Mouse (Mus musculus): Measurements from ENCODE around the gene Osbpl10. TPM values are rescaled to one million over a fixed set of nuclear protein-coding genes. Genes with fewer than 3 reads are reported as not detected.
A peak's percentile ranks its signal among the peaks of the same experiment; 100 is the strongest.

The Osbpl10 gene
- polyA plus RNA-seq, 1 experiment = 27.5 TPM

DNA sequence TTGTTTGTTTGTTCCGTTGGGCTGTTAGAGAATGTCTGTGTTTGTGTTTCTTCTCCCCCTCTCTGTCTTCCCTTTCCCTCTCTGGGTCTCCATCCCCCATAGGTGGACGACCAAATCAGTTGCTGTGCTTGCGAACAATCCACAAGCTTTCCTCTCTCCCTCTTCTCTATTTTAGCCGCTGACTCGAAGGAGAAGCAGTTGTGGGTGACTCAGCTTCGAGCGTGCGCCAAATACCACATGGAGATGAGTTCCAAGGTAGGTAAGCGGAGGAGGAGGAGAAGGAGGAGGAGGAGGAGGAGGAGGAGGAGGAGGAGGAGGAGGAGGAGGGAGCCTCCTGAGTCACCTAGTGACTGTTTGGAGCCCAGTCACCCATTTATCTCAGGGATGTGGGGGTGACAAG, 88.7 kb downstream of the Osbpl10 start:
- TF ChIP-seq POLR2A (IDR thresholded peaks at IDR 0.05; ENCODE audit: low read depth, low read length) (no peak), CTCF (IDR thresholded peaks at IDR 0.05; ENCODE audit: extremely low read depth, insufficient read length, insufficient replicate concordance, low read depth, low read length) (no peak)
- Histone ChIP-seq H3K27me3 (ENCODE audit: control insufficient read depth, insufficient read depth, low read length) (no peaks in the 10 kb centered on the region), H3K4me1 (ENCODE audit: control insufficient read depth, insufficient read depth, insufficient read length, low read length) (no peaks in the 10 kb centered on the region), H3K27ac (ENCODE audit: insufficient read depth, low read depth, low read length) (no peak overlapping the region), H3K4me3 (ENCODE audit: low read depth, low read length) (no peak overlapping the region), H3K36me3 (ENCODE audit: control insufficient read depth, insufficient read depth, low read length) (peaks cover 9% of the 10 kb centered on the region)
- WGBS = 77% methylated on average over 9 of the region's 9 CpGs

DNA sequence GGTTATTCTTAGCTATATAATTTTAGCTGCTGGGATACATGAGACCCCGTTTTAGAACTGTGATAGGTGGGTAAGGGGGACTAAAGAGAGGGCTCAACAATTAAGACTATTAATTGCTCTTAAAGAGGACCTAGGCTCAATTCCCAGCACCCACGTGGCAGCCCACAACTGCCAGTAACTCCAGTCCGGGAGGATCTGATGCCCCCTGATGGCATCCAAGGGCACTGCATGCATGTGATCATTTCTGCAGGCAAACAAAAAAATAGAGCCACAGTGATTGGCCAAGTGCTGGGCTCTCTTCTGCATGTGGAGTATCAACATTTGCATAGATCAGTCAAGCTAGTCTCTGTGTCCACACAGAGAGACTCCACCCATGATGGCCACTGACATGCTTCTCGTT, 96.8 kb downstream of the Osbpl10 start:
- Histone ChIP-seq H3K4me1 (ENCODE audit: control insufficient read depth, insufficient read depth, insufficient read length, low read length) (no peaks in the 10 kb centered on the region), H3K27ac (ENCODE audit: insufficient read depth, low read depth, low read length) (no peak overlapping the region), H3K36me3 (ENCODE audit: control insufficient read depth, insufficient read depth, low read length) (peaks cover 5% of the 10 kb centered on the region; the same call in 1 of the 2 replicates), H3K4me3 (ENCODE audit: low read depth, low read length) (no peak overlapping the region), H3K27me3 (ENCODE audit: control insufficient read depth, insufficient read depth, low read length) (no peaks in the 10 kb centered on the region)
- TF ChIP-seq CTCF (IDR thresholded peaks at IDR 0.05; ENCODE audit: extremely low read depth, insufficient read length, insufficient replicate concordance, low read depth, low read length) (no peak; the same call in 1 of the 2 replicates), POLR2A (IDR thresholded peaks at IDR 0.05; ENCODE audit: low read depth, low read length) (no peak)
- WGBS = 90% methylated on average over 4 of the region's 4 CpGs

DNA sequence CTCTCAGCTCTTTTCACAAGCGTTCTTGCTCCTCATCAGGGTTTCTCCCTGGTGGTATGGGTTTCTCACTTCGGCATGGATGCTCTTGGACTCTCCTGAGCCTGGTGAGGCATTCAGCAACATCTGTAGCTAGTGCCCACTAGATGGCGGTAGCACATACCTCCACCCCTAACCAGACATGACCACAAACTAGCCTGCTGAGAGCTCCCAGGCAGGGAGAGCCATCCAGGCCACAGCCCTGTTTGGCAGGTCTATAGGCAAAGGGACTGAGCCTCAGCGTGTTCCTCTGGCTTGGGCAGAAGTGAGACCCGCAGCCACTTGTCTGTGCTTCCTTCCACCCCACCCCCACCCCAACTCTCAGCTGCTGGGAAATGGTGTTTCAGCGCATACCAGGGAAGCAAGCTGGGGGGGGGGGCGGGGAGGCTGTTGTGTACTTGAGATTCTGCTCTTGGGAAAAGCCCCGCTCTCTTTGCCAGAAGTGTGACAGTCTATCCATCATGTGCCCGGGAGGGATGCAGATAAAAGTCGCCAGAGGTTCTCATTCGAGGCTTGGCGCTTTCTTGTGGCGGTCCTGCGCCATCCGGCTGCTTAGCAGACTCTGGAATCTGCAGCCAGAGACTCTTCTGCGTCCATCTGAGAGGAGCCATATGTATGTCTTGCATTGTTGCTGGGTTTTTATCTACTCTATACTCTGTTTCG, 110.1 kb downstream of the Osbpl10 start:
- TF ChIP-seq CTCF (IDR thresholded peaks at IDR 0.05; ENCODE audit: extremely low read depth, insufficient read length, insufficient replicate concordance, low read depth, low read length) = peak; percentile 86; the same call in 1 of the 2 replicates
- TF ChIP-seq POLR2A (IDR thresholded peaks at IDR 0.05; ENCODE audit: low read depth, low read length) = no peak
- 50% methylated on average over 17 of the region's 17 CpGs for WGBS
- no peak overlapping the region for H3K4me3 ChIP-seq (ENCODE audit: low read depth, low read length)
- no peaks in the 10 kb centered on the region for H3K4me1 ChIP-seq (ENCODE audit: control insufficient read depth, insufficient read depth, insufficient read length, low read length)
- H3K36me3 ChIP-seq (ENCODE audit: control insufficient read depth, insufficient read depth, low read length) = 0 out of 2 replicates have a peak, but pooled peaks cover 4% of the 10 kb centered on the region
- no peak overlapping the region for H3K27ac ChIP-seq (ENCODE audit: insufficient read depth, low read depth, low read length)
- no peaks in the 10 kb centered on the region for H3K27me3 ChIP-seq (ENCODE audit: control insufficient read depth, insufficient read depth, low read length)

DNA sequence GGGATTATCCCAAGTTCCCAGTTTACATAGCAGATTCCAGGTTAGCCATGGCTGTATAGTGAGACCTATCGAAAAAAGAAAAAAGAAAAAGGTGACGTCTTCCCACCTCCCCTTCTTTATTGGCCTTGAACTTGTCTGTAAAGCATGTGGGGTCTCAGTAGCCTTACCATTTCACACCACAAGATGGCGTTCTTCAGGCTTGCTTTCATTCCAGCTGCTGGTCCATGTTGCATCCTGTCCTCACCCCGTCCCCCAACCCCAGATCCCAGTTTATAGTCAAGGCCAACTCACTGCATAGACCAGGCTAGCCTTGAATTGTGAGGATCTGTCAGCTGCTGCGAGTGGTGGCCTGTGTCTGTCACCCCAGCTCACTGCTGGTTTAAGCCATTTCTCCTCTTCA, 111.3 kb downstream of the Osbpl10 start:
- no peaks in the 10 kb centered on the region for H3K4me1 ChIP-seq (ENCODE audit: control insufficient read depth, insufficient read depth, insufficient read length, low read length)
- H3K27me3 ChIP-seq (ENCODE audit: control insufficient read depth, insufficient read depth, low read length) = no peaks in the 10 kb centered on the region
- no peak for TF ChIP-seq POLR2A (IDR thresholded peaks at IDR 0.05; ENCODE audit: low read depth, low read length)
- TF ChIP-seq CTCF (IDR thresholded peaks at IDR 0.05; ENCODE audit: extremely low read depth, insufficient read length, insufficient replicate concordance, low read depth, low read length) = no peak
- no peak overlapping the region for H3K4me3 ChIP-seq (ENCODE audit: low read depth, low read length)
- H3K27ac ChIP-seq (ENCODE audit: insufficient read depth, low read depth, low read length) = no peak overlapping the region
- WGBS = 86% methylated on average over 5 of the region's 5 CpGs
- H3K36me3 ChIP-seq (ENCODE audit: control insufficient read depth, insufficient read depth, low read length) = 0 out of 2 replicates have a peak, but pooled peaks cover 4% of the 10 kb centered on the region

DNA sequence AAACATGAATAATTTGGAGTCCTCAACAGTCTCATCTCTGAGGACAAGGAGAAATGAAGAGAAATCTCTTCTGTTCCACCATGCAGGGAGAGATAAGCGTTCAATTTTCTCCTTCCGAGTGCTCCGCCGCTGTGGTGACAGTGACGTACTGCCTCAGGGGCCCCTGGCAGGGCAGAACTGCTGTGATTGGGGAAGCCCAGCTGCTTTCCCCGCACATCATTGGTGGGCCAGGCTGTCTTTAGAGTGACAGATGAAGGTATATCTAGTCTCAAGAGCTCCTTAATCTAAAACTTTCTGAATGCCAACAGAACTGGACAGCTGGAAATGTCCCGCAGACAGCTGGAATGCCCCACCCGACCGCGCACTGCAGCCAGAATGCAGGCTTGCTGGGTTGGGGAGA, 118.1 kb downstream of the Osbpl10 start:
- TF ChIP-seq POLR2A (IDR thresholded peaks at IDR 0.05; ENCODE audit: low read depth, low read length) (no peak), CTCF (IDR thresholded peaks at IDR 0.05; ENCODE audit: extremely low read depth, insufficient read length, insufficient replicate concordance, low read depth, low read length) (no peak)
- Histone ChIP-seq H3K27ac (ENCODE audit: insufficient read depth, low read depth, low read length) (no peak overlapping the region), H3K4me3 (ENCODE audit: low read depth, low read length) (no peak overlapping the region), H3K36me3 (ENCODE audit: control insufficient read depth, insufficient read depth, low read length) (no peaks in the 10 kb centered on the region), H3K4me1 (ENCODE audit: control insufficient read depth, insufficient read depth, insufficient read length, low read length) (peaks cover 3% of the 10 kb centered on the region; the same call in 1 of the 2 replicates), H3K27me3 (ENCODE audit: control insufficient read depth, insufficient read depth, low read length) (no peaks in the 10 kb centered on the region)
- 75% methylated on average over 10 of the region's 10 CpGs for WGBS

DNA sequence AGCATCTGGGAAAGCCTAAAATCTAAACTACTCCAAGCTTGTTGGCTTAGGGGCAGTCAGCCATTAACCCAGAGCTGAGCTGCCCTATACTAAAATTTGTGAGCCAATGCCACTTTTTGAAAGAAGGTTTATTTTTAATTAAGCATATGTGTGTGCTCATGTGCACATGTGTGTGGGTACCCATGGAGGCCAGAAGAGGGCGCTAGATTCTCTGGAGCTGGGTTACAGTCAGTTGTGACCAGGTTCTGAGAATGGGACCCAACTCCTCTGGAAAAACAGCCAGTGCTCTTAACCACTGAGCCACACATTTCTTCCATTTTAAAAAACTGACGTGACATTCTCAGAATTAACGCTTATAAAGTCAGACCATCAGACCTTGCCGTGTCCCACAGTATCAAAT, 119.0 kb downstream of the Osbpl10 start:
- 88% methylated on average over 4 of the region's 4 CpGs for WGBS
- Histone ChIP-seq H3K4me1 (ENCODE audit: control insufficient read depth, insufficient read depth, insufficient read length, low read length) (peaks cover 3% of the 10 kb centered on the region; the same call in 1 of the 2 replicates), H3K27me3 (ENCODE audit: control insufficient read depth, insufficient read depth, low read length) (no peaks in the 10 kb centered on the region), H3K27ac (ENCODE audit: insufficient read depth, low read depth, low read length) (no peak overlapping the region), H3K4me3 (ENCODE audit: low read depth, low read length) (no peak overlapping the region), H3K36me3 (ENCODE audit: control insufficient read depth, insufficient read depth, low read length) (no peaks in the 10 kb centered on the region)
- TF ChIP-seq CTCF (IDR thresholded peaks at IDR 0.05; ENCODE audit: extremely low read depth, insufficient read length, insufficient replicate concordance, low read depth, low read length) = peak; percentile 24; the same call in 1 of the 2 replicates
- no peak for TF ChIP-seq POLR2A (IDR thresholded peaks at IDR 0.05; ENCODE audit: low read depth, low read length)

DNA sequence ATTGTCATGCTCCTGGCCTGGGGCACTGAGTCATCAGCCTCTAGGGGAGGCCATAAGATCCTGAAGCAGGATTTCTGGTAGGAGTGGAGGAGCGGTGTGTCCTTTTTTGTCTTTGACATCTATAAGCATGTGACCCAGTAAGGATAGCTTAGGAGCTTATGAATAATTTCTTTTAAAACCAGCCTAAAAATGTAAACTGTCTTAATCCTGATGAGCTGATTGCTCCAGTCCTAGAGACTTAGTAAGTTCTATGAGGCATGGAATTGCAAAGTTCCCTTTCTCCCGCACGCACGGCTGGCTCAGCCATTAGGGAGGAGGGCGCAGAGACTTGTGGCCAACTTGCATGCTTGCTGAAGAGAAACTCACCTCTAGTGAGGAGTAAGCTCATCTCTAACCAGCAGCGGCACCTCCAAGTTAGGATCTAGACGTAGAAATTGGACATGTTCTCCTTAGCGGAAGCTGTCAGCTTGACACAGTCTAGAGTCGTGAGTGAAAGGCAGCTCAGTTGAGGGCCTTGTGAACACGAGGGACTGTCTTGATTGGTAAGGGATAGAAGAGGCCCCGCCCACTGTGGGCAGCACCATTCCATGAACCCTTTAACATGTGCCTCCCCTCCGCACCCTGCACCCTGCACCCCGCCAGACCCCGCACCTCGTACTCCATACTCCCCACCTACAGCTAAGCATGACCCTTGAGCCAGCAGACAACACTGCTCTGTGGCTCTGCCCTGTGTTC, 122.0 kb downstream of the Osbpl10 start:
- WGBS = 94% methylated on average over 15 of the region's 15 CpGs
- Histone ChIP-seq H3K27ac (ENCODE audit: insufficient read depth, low read depth, low read length) (no peak overlapping the region), H3K36me3 (ENCODE audit: control insufficient read depth, insufficient read depth, low read length) (no peaks in the 10 kb centered on the region), H3K4me1 (ENCODE audit: control insufficient read depth, insufficient read depth, insufficient read length, low read length) (peaks cover 3% of the 10 kb centered on the region; the same call in 1 of the 2 replicates), H3K27me3 (ENCODE audit: control insufficient read depth, insufficient read depth, low read length) (no peaks in the 10 kb centered on the region), H3K4me3 (ENCODE audit: low read depth, low read length) (no peak overlapping the region)
- TF ChIP-seq CTCF (IDR thresholded peaks at IDR 0.05; ENCODE audit: extremely low read depth, insufficient read length, insufficient replicate concordance, low read depth, low read length) = no peak
- no peak for TF ChIP-seq POLR2A (IDR thresholded peaks at IDR 0.05; ENCODE audit: low read depth, low read length)

All from small intestine, adult 2 months (tissue).